Mouse (Mus musculus): Measurements from ENCODE around the gene Ninl. TPM values are rescaled to one million over a fixed set of nuclear protein-coding genes. Genes with fewer than 3 reads are reported as not detected.
"Not testable (repeated sequence)": the region's sequence is repeated elsewhere in the genome, so short reads cannot be mapped to it uniquely, and the experiment has no call there.

The Ninl gene
- polyA plus RNA-seq, 1 experiment from 2014 or later, result 12.4 TPM

- H3K9me3 ChIP-seq (replicated peaks), result no peaks in the 10 kb centered on the region
- no peak overlapping the region for H3K4me3 ChIP-seq (replicated peaks)
- H3K4me2 ChIP-seq, result no peak overlapping the region
- H3K4me1 ChIP-seq (replicated peaks), result no peaks in the 10 kb centered on the region
- no peak overlapping the region for H3K9ac ChIP-seq
- ATAC-seq (ENCODE audit: insufficient read depth), result no peak
- no peaks in the 10 kb centered on the region for H3K27me3 ChIP-seq
- peaks cover 63% of the 10 kb centered on the region for H3K36me3 ChIP-seq (replicated peaks)
- H3K27ac ChIP-seq (replicated peaks), result no peak overlapping the region
- 88% methylated on average over 6 of the region's 6 CpGs for WGBS (ENCODE audit: insufficient replicate concordance)
Observed at GRCm38 (mm10) chr2:150950056-150950455, 89.1 kb downstream of the Ninl start.

GRCm38 (mm10) chr2:150949652-150950051 is 89.5 kb downstream of the Ninl start:
- ATAC-seq (ENCODE audit: insufficient read depth), result no peak
- Histone ChIP-seq H3K27me3 (no peaks in the 10 kb centered on the region), H3K27ac (replicated peaks) (no peak overlapping the region), H3K4me1 (replicated peaks) (no peaks in the 10 kb centered on the region), H3K9me3 (replicated peaks) (no peaks in the 10 kb centered on the region), H3K9ac (no peak overlapping the region), H3K4me2 (no peak overlapping the region), H3K36me3 (replicated peaks) (peaks cover 63% of the 10 kb centered on the region), H3K4me3 (replicated peaks) (no peak overlapping the region)
- 87% methylated on average over 3 of the region's 3 CpGs for WGBS (ENCODE audit: insufficient replicate concordance)

- WGBS (ENCODE audit: insufficient replicate concordance), result 73% methylated on average over 5 of the region's 5 CpGs
- H3K4me1 ChIP-seq (replicated peaks), result no peaks in the 10 kb centered on the region
- H3K4me2 ChIP-seq, result no peak overlapping the region
- no peak overlapping the region for H3K4me3 ChIP-seq (replicated peaks)
- no peak overlapping the region for H3K9ac ChIP-seq
- no peaks in the 10 kb centered on the region for H3K9me3 ChIP-seq (replicated peaks)
- peaks cover 68% of the 10 kb centered on the region for H3K36me3 ChIP-seq (replicated peaks)
- no peaks in the 10 kb centered on the region for H3K27me3 ChIP-seq
- no peak for ATAC-seq (ENCODE audit: insufficient read depth)
- H3K27ac ChIP-seq (replicated peaks), result no peak overlapping the region
Observed at GRCm38 (mm10) chr2:150948786-150949185, 90.4 kb downstream of the Ninl start.

- not testable (repeated sequence) for H3K4me2 ChIP-seq; ATAC-seq (ENCODE audit: insufficient read depth); H3K27ac ChIP-seq (replicated peaks); H3K9me3 ChIP-seq (replicated peaks); H3K9ac ChIP-seq; H3K4me1 ChIP-seq (replicated peaks); H3K4me3 ChIP-seq (replicated peaks); H3K27me3 ChIP-seq
- peaks cover 62% of the 10 kb centered on the region for H3K36me3 ChIP-seq (replicated peaks)
- WGBS (ENCODE audit: insufficient replicate concordance), result 84% methylated on average over 12 of the region's 12 CpGs
Observed at GRCm38 (mm10) chr2:150947880-150948611, 91.1 kb downstream of the Ninl start.

GRCm38 (mm10) chr2:150947341-150947740 is 91.8 kb downstream of the Ninl start:
- H3K9me3 ChIP-seq (replicated peaks); H3K4me3 ChIP-seq (replicated peaks); H3K4me2 ChIP-seq; H3K4me1 ChIP-seq (replicated peaks); ATAC-seq (ENCODE audit: insufficient read depth); H3K27ac ChIP-seq (replicated peaks); H3K27me3 ChIP-seq; H3K9ac ChIP-seq: not testable (repeated sequence)
- peaks cover 57% of the 10 kb centered on the region for H3K36me3 ChIP-seq (replicated peaks)
- WGBS (ENCODE audit: insufficient replicate concordance), result 93% methylated on average over 5 of the region's 5 CpGs

GRCm38 (mm10) chr2:150944017-150944416 is 95.2 kb downstream of the Ninl start:
- Histone ChIP-seq H3K27me3 (no peaks in the 10 kb centered on the region), H3K9me3 (replicated peaks) (no peaks in the 10 kb centered on the region), H3K9ac (no peak overlapping the region), H3K4me3 (replicated peaks) (no peak overlapping the region), H3K27ac (replicated peaks) (no peak overlapping the region), H3K4me2 (no peak overlapping the region), H3K36me3 (replicated peaks) (peaks cover 50% of the 10 kb centered on the region), H3K4me1 (replicated peaks) (no peaks in the 10 kb centered on the region)
- no peak for ATAC-seq (ENCODE audit: insufficient read depth)
- WGBS (ENCODE audit: insufficient replicate concordance), result 87% methylated on average over 5 of the region's 5 CpGs

- H3K27ac ChIP-seq (replicated peaks), result no peak overlapping the region
- no peaks in the 10 kb centered on the region for H3K9me3 ChIP-seq (replicated peaks)
- peaks cover 77% of the 10 kb centered on the region for H3K36me3 ChIP-seq (replicated peaks)
- H3K4me3 ChIP-seq (replicated peaks), result no peak overlapping the region
- H3K27me3 ChIP-seq, result no peaks in the 10 kb centered on the region
- no peak for ATAC-seq (ENCODE audit: insufficient read depth)
- WGBS (ENCODE audit: insufficient replicate concordance), result 87% methylated on average over 4 of the region's 4 CpGs
- H3K4me1 ChIP-seq (replicated peaks), result no peaks in the 10 kb centered on the region
- H3K4me2 ChIP-seq, result no peak overlapping the region
- no peak overlapping the region for H3K9ac ChIP-seq
Observed at GRCm38 (mm10) chr2:150934659-150935058, 104.5 kb downstream of the Ninl start.

- ATAC-seq (ENCODE audit: insufficient read depth), result no peak
- no peak overlapping the region for H3K4me2 ChIP-seq
- no peaks in the 10 kb centered on the region for H3K4me1 ChIP-seq (replicated peaks)
- WGBS (ENCODE audit: insufficient replicate concordance), result 76% methylated on average over 19 of the region's 19 CpGs
- H3K27me3 ChIP-seq, result no peaks in the 10 kb centered on the region
- no peak overlapping the region for H3K4me3 ChIP-seq (replicated peaks)
- H3K36me3 ChIP-seq (replicated peaks), result peaks cover 81% of the 10 kb centered on the region
- no peak overlapping the region for H3K9ac ChIP-seq
- H3K27ac ChIP-seq (replicated peaks), result no peak overlapping the region
- no peaks in the 10 kb centered on the region for H3K9me3 ChIP-seq (replicated peaks)
Observed at GRCm38 (mm10) chr2:150933482-150933881, 105.7 kb downstream of the Ninl start.

- no peak overlapping the region for H3K4me2 ChIP-seq
- no peak for ATAC-seq (ENCODE audit: insufficient read depth)
- H3K27me3 ChIP-seq, result no peaks in the 10 kb centered on the region
- H3K27ac ChIP-seq (replicated peaks), result no peak overlapping the region
- no peaks in the 10 kb centered on the region for H3K9me3 ChIP-seq (replicated peaks)
- no peaks in the 10 kb centered on the region for H3K4me1 ChIP-seq (replicated peaks)
- peaks cover 82% of the 10 kb centered on the region for H3K36me3 ChIP-seq (replicated peaks)
- no peak overlapping the region for H3K9ac ChIP-seq
- WGBS (ENCODE audit: insufficient replicate concordance), result 65% methylated on average over 3 of the region's 3 CpGs
- no peak overlapping the region for H3K4me3 ChIP-seq (replicated peaks)
Observed at GRCm38 (mm10) chr2:150930806-150931205, 108.4 kb downstream of the Ninl start.

- 74% methylated on average over 6 of the region's 6 CpGs for WGBS (ENCODE audit: insufficient replicate concordance)
- no peak overlapping the region for H3K4me2 ChIP-seq
- H3K4me1 ChIP-seq (replicated peaks), result no peaks in the 10 kb centered on the region
- no peak for ATAC-seq (ENCODE audit: insufficient read depth)
- no peaks in the 10 kb centered on the region for H3K9me3 ChIP-seq (replicated peaks)
- H3K4me3 ChIP-seq (replicated peaks), result no peak overlapping the region
- peaks cover 78% of the 10 kb centered on the region for H3K36me3 ChIP-seq (replicated peaks)
- no peaks in the 10 kb centered on the region for H3K27me3 ChIP-seq
- no peak overlapping the region for H3K9ac ChIP-seq
- H3K27ac ChIP-seq (replicated peaks), result no peak overlapping the region
Observed at GRCm38 (mm10) chr2:150929156-150929555, 110.0 kb downstream of the Ninl start.

GRCm38 (mm10) chr2:150927038-150927720 is 112.0 kb downstream of the Ninl start:
- no peak overlapping the region for H3K27ac ChIP-seq (replicated peaks)
- 85% methylated on average over 11 of the region's 11 CpGs for WGBS (ENCODE audit: insufficient replicate concordance)
- H3K9ac ChIP-seq, result no peak overlapping the region
- no peaks in the 10 kb centered on the region for H3K9me3 ChIP-seq (replicated peaks)
- no peaks in the 10 kb centered on the region for H3K27me3 ChIP-seq
- no peak for ATAC-seq (ENCODE audit: insufficient read depth)
- no peak overlapping the region for H3K4me3 ChIP-seq (replicated peaks)
- H3K36me3 ChIP-seq (replicated peaks), result peaks cover 72% of the 10 kb centered on the region
- H3K4me2 ChIP-seq, result no peak overlapping the region
- H3K4me1 ChIP-seq (replicated peaks), result no peaks in the 10 kb centered on the region

Data from liver, embryonic 15.5 days (tissue).